Mouse (Mus musculus): ENCODE results near the gene Dbt. TPM values are rescaled to one million over a fixed set of nuclear protein-coding genes. Genes with fewer than 3 reads are reported as not detected.
A peak's percentile ranks its signal among the peaks of the same experiment; 100 is the strongest.
"Not testable (repeated sequence)": the region's sequence is repeated elsewhere in the genome, so short reads cannot be mapped to it uniquely, and the experiment has no call there.

The Dbt gene
- total and polyA plus RNA-seq, 3 experiments, result 12.7 to 13.2 TPM; not detected in 1

GRCm38 (mm10) chr3:116551362-116551761 is 38.5 kb downstream of the Dbt start:
- H3K4me1 ChIP-seq (ENCODE audit: control insufficient read depth in 1 of 2, insufficient read depth in 2 of 2, low read length in 2 of 2), result no peaks in the 10 kb centered on the region
- no peak overlapping the region for H3K27ac ChIP-seq (ENCODE audit: control insufficient read depth, low read depth, low read length)
- no peaks in the 10 kb centered on the region for H3K79me2 ChIP-seq (ENCODE audit: control insufficient read depth, insufficient read depth, low read length, poor library complexity)
- no peaks in the 10 kb centered on the region for H3K36me3 ChIP-seq (ENCODE audit: control insufficient read depth in 1 of 2, insufficient read depth in 2 of 2, low read length in 2 of 2)
- H3K9me3 ChIP-seq (replicated peaks; ENCODE audit: insufficient read depth, low read length), result no peaks in the 10 kb centered on the region
- no peak overlapping the region for H3K4me3 ChIP-seq (ENCODE audit: control insufficient read depth in 1 of 2, insufficient read depth in 1 of 2, low read depth in 2 of 2, low read length in 2 of 2)
- no peaks in the 10 kb centered on the region for H3K27me3 ChIP-seq (ENCODE audit: control insufficient read depth in 1 of 2, insufficient read depth in 2 of 2, low read length in 2 of 2)
- no peak for DNase-seq (ENCODE audit: low read depth, low spot score)
- TF ChIP-seq ETS1 (IDR thresholded peaks at IDR 0.05; ENCODE audit: low read depth, low read length), result no peak
- TF ChIP-seq MAZ (IDR thresholded peaks at IDR 0.05; ENCODE audit: low read depth, low read length), result no peak
- TF ChIP-seq MYB (IDR thresholded peaks at IDR 0.05; ENCODE audit: low read depth, low read length), result no peak
- no peak for TF ChIP-seq TCF12 (IDR thresholded peaks at IDR 0.05; ENCODE audit: low read depth, low read length)
- TF ChIP-seq CTCF (IDR thresholded peaks at IDR 0.05 in 2 of 3, conservative IDR thresholded peaks at IDR 0.05 in 1 of 3; ENCODE audit: control insufficient read depth in 1 of 3, insufficient read depth in 1 of 3, low read depth in 2 of 3, low read length in 3 of 3, poor library complexity in 1 of 3, severe bottlenecking in 1 of 3), result no peak
- no peak for TF ChIP-seq RCOR1 (IDR thresholded peaks at IDR 0.05; ENCODE audit: low read depth, low read length)
- no peak for TF ChIP-seq RAD21 (IDR thresholded peaks at IDR 0.05; ENCODE audit: low read depth, low read length)
- TF ChIP-seq USF2 (IDR thresholded peaks at IDR 0.05; ENCODE audit: borderline replicate concordance in 1 of 2, insufficient read depth in 1 of 2, low read depth in 1 of 2, low read length in 2 of 2), result no peak
- no peak for TF ChIP-seq EP300 (IDR thresholded peaks at IDR 0.05; ENCODE audit: low read depth in 1 of 2, low read length in 2 of 2)
- no peak overlapping the region for H3K9ac ChIP-seq (ENCODE audit: control insufficient read depth, low read depth, low read length, poor library complexity, severe bottlenecking)

GRCm38 (mm10) chr3:116561315-116561714 is 48.4 kb downstream of the Dbt start:
- H3K4me3 ChIP-seq (ENCODE audit: control insufficient read depth in 1 of 2, insufficient read depth in 1 of 2, low read depth in 2 of 2, low read length in 2 of 2); H3K27me3 ChIP-seq (ENCODE audit: control insufficient read depth in 1 of 2, insufficient read depth in 2 of 2, low read length in 2 of 2); DNase-seq (ENCODE audit: low read depth, low spot score); H3K79me2 ChIP-seq (ENCODE audit: control insufficient read depth, insufficient read depth, low read length, poor library complexity); H3K9ac ChIP-seq (ENCODE audit: control insufficient read depth, low read depth, low read length, poor library complexity, severe bottlenecking); H3K9me3 ChIP-seq (replicated peaks; ENCODE audit: insufficient read depth, low read length); H3K36me3 ChIP-seq (ENCODE audit: control insufficient read depth in 1 of 2, insufficient read depth in 2 of 2, low read length in 2 of 2); H3K27ac ChIP-seq (ENCODE audit: control insufficient read depth, low read depth, low read length): not testable (repeated sequence)
- peaks cover 0 to 11% of the 10 kb centered on the region in 2 experiments; a peak in 2 of 4 replicates for H3K4me1 ChIP-seq (ENCODE audit: control insufficient read depth in 1 of 2, insufficient read depth in 2 of 2, low read length in 2 of 2)

- Histone ChIP-seq H3K4me3 (ENCODE audit: control insufficient read depth in 1 of 2, insufficient read depth in 1 of 2, low read depth in 2 of 2, low read length in 2 of 2) (peak within 1 kb of the TSS; percentile 30 to 40), H3K9ac (ENCODE audit: control insufficient read depth, low read depth, low read length, poor library complexity, severe bottlenecking) (peak within 1 kb of the TSS; percentile 28; the same call in 1 of the 2 replicates), H3K79me2 (ENCODE audit: control insufficient read depth, insufficient read depth, low read length, poor library complexity) (no peaks in the 10 kb centered on the region), H3K9me3 (replicated peaks; ENCODE audit: insufficient read depth, low read length) (no peaks in the 10 kb centered on the region), H3K27ac (ENCODE audit: control insufficient read depth, low read depth, low read length) (0 out of 2 replicates have a peak within 1 kb of the TSS, but pooled peaks have one; percentile 2), H3K27me3 (ENCODE audit: control insufficient read depth in 1 of 2, insufficient read depth in 2 of 2, low read length in 2 of 2) (no peaks in the 10 kb centered on the region), H3K4me1 (ENCODE audit: control insufficient read depth in 1 of 2, insufficient read depth in 2 of 2, low read length in 2 of 2) (peaks cover 0 to 11% of the 10 kb centered on the region in 2 experiments; a peak in 2 of 4 replicates), H3K36me3 (ENCODE audit: control insufficient read depth in 1 of 2, insufficient read depth in 2 of 2, low read length in 2 of 2) (peaks cover 0 to 9% of the 10 kb centered on the region in 2 experiments; a peak in 2 of 4 replicates)
- DNase-seq (ENCODE audit: low read depth, low spot score), result peak; percentile 80
- TF ChIP-seq TCF12 (IDR thresholded peaks at IDR 0.05; ENCODE audit: low read depth, low read length) (peak; percentile 87), UBTF (IDR thresholded peaks at IDR 0.05; ENCODE audit: borderline replicate concordance, insufficient read depth, low read depth, low read length) (no peak), ETS1 (IDR thresholded peaks at IDR 0.05; ENCODE audit: low read depth, low read length) (peak; percentile 91), CTCF (IDR thresholded peaks at IDR 0.05 in 2 of 3, conservative IDR thresholded peaks at IDR 0.05 in 1 of 3; ENCODE audit: control insufficient read depth in 1 of 3, insufficient read depth in 1 of 3, low read depth in 2 of 3, low read length in 3 of 3, poor library complexity in 1 of 3, severe bottlenecking in 1 of 3) (no peak), HCFC1 (IDR thresholded peaks at IDR 0.05; ENCODE audit: low read depth, low read length) (0 out of 2 replicates have a peak, but pooled peaks have one; percentile 43), E2F4 (IDR thresholded peaks at IDR 0.05; ENCODE audit: borderline replicate concordance, low read depth, low read length) (no peak), JUND (IDR thresholded peaks at IDR 0.05; ENCODE audit: low read depth, low read length) (no peak), ZNF384 (IDR thresholded peaks at IDR 0.05; ENCODE audit: low read depth, low read length) (no peak), TBP (IDR thresholded peaks at IDR 0.05; ENCODE audit: low read depth, low read length) (no peak), MAX (IDR thresholded peaks at IDR 0.05; ENCODE audit: low read length) (peak; percentile 87), NRF1 (IDR thresholded peaks at IDR 0.05; ENCODE audit: insufficient read depth, low read depth, low read length, poor library complexity, severe bottlenecking) (no peak), CHD1 (IDR thresholded peaks at IDR 0.05; ENCODE audit: low read depth, low read length) (no peak), MEF2A (IDR thresholded peaks at IDR 0.05; ENCODE audit: extremely low read depth, insufficient replicate concordance, low read depth, low read length, poor library complexity, severe bottlenecking) (peak; percentile 98), TAL1 (IDR thresholded peaks at IDR 0.05; ENCODE audit: low read length) (peak; percentile 81), MYC (IDR thresholded peaks at IDR 0.05; ENCODE audit: low read depth, low read length) (0 out of 2 replicates have a peak, but pooled peaks have one; percentile 51), KAT2A (conservative IDR thresholded peaks at IDR 0.05; ENCODE audit: low read depth, low read length) (no peak), POLR2A (IDR thresholded peaks at IDR 0.05; ENCODE audit: control insufficient read depth in 1 of 2, insufficient read depth in 1 of 2, low read depth in 1 of 2, low read length in 2 of 2, poor library complexity in 1 of 2) (no peak), MAZ (IDR thresholded peaks at IDR 0.05; ENCODE audit: low read depth, low read length) (no peak)
Observed at GRCm38 (mm10) chr3:116562408-116563094, 49.7 kb downstream of the Dbt start, which contains the start of gene Lrrc39. TSS of gene Lrrc39 (plus strand) at chr3:116562973.
